Mouse (Mus musculus): Measurements from ENCODE around the gene Pard3.

GRCm38 (mm10) chr8:127535192-127535845 lies 471.6 kb downstream of the Pard3 start:
- TF ChIP-seq CTCF (IDR thresholded peaks at IDR 0.05; ENCODE audit: insufficient read depth, low read depth, low read length) (no peak), POLR2A (IDR thresholded peaks at IDR 0.05; ENCODE audit: insufficient read depth, low read depth, low read length) (no peak)
